Mouse (Mus musculus): ENCODE measurements around the gene Shisa7. TPM values are rescaled to one million over a fixed set of nuclear protein-coding genes. Genes with fewer than 3 reads are reported as not detected.
"Not testable (repeated sequence)": the region's sequence is repeated elsewhere in the genome, so short reads cannot be mapped to it uniquely, and the experiment has no call there.

Gene Shisa7
- polyA plus RNA-seq, 1 experiment from 2014 or later, result 0.68 TPM

DNA sequence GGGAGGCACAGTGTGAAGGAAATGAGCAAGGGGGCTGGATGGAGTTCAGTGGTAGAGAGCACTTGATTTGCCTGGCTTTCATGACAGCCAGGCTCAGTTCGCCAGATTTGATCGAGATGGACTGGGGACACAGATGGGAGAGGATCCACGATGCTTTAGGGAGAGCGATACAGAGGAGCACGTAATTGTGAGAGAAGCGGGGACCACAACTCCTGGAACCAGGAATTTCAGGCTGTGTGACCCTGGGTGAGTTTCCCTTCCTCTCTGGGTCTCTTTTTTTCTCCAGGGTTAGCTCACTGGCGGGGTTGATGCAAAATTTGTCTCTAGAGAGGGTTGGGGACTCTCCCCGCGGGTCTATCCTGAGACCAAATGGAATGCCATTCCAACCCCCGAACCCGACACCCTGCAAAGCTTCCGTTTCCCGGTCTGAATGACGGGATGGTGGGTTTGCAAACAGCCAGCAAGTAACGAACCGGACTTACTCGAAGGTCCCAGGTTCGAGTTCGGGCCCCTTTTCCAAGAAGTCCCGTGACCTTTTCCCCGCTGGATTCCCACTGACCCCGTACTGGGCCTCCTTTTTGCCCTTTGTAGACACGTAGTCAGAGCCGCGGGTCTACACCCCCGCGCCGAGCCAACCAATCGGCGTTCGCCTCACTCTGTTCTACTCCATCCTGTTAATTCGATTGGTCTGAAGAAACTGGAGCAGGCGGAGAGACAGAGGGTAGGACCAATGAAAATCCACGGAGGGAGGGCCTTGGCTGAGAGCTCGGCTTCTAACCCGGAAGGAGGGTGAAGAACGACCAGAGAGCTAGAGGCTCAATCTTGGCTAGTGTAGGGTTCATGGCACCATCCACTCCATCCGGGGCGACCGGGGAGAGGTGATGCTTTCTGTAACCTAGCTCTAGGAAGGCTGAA is 21.3 kb upstream of the Shisa7 start:
- H3K36me3 ChIP-seq (ENCODE audit: control insufficient read depth, insufficient read depth, low read length), result no peaks in the 10 kb centered on the region
- no peaks in the 10 kb centered on the region for H3K9me3 ChIP-seq (ENCODE audit: control insufficient read depth, low read length)
- H3K9ac ChIP-seq (ENCODE audit: low read depth, low read length), result peak overlapping the region; percentile 69
- peak; percentile 100 for ATAC-seq (ENCODE audit: low read depth)
- H3K27me3 ChIP-seq (replicated peaks; ENCODE audit: control insufficient read depth, insufficient read depth, low read length), result no peaks in the 10 kb centered on the region
- peak overlapping the region; percentile 56 for H3K4me3 ChIP-seq (ENCODE audit: low read depth, low read length)
- H3K27ac ChIP-seq (replicated peaks; ENCODE audit: low read depth, low read length), result peak overlapping the region; percentile 79
- DNase-seq (ENCODE audit: low spot score), result peak; percentile 98
- peak overlapping the region; percentile 73 for H3K4me2 ChIP-seq (ENCODE audit: low read depth, low read length)
- peaks cover 12% of the 10 kb centered on the region for H3K4me1 ChIP-seq (ENCODE audit: control insufficient read depth, insufficient read depth, low read length)
- WGBS, result 4% methylated on average over 40 of the region's 40 CpGs

DNA sequence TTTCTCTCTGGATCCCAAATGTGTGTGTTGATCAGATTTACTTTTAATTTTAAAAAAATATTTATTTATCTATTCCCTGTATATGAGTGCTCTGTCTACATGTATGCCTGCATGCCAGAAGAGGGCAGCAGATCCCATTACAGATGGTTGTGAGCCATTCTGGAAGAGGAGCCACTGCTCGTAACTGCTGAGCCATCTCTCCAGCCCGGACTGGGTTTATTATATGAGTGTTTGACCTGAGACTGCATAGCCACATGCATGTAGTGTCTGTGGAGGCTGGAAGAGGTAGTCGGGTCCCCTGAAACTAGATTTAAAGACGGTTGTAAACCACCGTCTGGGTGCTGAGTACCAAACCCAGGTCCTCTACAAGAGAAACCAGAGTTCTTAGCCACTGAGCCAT is 20.6 kb upstream of the Shisa7 start:
- DNase-seq (ENCODE audit: low spot score), result peak; percentile 30
- WGBS, result 66% methylated on average over 5 of the region's 5 CpGs
- no peaks in the 10 kb centered on the region for H3K27me3 ChIP-seq (replicated peaks; ENCODE audit: control insufficient read depth, insufficient read depth, low read length)
- H3K27ac ChIP-seq (replicated peaks; ENCODE audit: low read depth, low read length), result 0 out of 2 replicates have a peak overlapping the region, but pooled peaks have one; percentile 56
- ATAC-seq (ENCODE audit: low read depth), result no peak
- peak overlapping the region; percentile 73 for H3K4me2 ChIP-seq (ENCODE audit: low read depth, low read length)
- no peaks in the 10 kb centered on the region for H3K36me3 ChIP-seq (ENCODE audit: control insufficient read depth, insufficient read depth, low read length)
- H3K4me3 ChIP-seq (ENCODE audit: low read depth, low read length), result peak overlapping the region; percentile 56
- no peaks in the 10 kb centered on the region for H3K9me3 ChIP-seq (ENCODE audit: control insufficient read depth, low read length)
- H3K4me1 ChIP-seq (ENCODE audit: control insufficient read depth, insufficient read depth, low read length), result peaks cover 12% of the 10 kb centered on the region
- H3K9ac ChIP-seq (ENCODE audit: low read depth, low read length), result 0 out of 2 replicates have a peak overlapping the region, but pooled peaks have one; percentile 69

DNA sequence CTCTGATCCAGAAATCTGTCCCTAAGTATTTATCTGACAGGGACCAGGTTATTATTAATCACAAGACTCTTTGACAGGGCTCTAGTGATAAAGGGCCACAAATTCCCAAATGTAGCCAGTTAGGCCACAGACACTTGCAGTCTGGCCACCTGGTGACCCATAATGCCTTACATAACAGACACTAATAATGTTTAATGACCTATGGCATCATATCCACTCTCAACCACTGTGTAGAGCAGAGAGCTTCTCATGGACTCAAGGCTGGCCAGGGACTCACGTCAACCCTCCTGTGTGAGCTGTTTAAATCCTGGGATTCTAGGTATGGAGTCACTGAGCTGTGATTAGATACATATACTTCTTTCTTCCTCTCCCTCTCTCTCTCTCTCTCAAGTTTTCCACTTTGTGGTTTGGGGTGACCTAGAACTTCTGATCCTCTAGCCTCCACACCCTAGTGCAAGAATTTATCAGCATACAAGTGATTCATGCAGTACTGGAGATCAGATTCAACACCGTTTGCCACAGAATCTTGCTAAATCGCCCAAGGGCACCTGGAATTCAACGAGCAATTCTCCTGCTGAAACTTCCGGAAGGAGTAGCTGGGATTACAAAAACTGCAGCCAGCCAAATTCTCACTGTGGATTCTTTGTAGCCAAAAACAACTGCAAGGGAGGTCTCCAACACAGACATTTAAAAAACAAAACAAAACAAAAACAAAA is 19.8 kb upstream of the Shisa7 start:
- Histone ChIP-seq H3K4me1 (ENCODE audit: control insufficient read depth, insufficient read depth, low read length) (peaks cover 12% of the 10 kb centered on the region), H3K9me3 (ENCODE audit: control insufficient read depth, low read length) (no peaks in the 10 kb centered on the region), H3K27ac (replicated peaks; ENCODE audit: low read depth, low read length) (0 out of 2 replicates have a peak overlapping the region, but pooled peaks have one; percentile 39), H3K36me3 (ENCODE audit: control insufficient read depth, insufficient read depth, low read length) (no peaks in the 10 kb centered on the region), H3K4me2 (ENCODE audit: low read depth, low read length) (no peak overlapping the region), H3K4me3 (ENCODE audit: low read depth, low read length) (no peak overlapping the region), H3K9ac (ENCODE audit: low read depth, low read length) (no peak overlapping the region), H3K27me3 (replicated peaks; ENCODE audit: control insufficient read depth, insufficient read depth, low read length) (no peaks in the 10 kb centered on the region)
- WGBS, result 62% methylated on average over 5 of the region's 5 CpGs
- ATAC-seq (ENCODE audit: low read depth) (no peak), DNase-seq (ENCODE audit: low spot score) (peak; percentile 33)

DNA sequence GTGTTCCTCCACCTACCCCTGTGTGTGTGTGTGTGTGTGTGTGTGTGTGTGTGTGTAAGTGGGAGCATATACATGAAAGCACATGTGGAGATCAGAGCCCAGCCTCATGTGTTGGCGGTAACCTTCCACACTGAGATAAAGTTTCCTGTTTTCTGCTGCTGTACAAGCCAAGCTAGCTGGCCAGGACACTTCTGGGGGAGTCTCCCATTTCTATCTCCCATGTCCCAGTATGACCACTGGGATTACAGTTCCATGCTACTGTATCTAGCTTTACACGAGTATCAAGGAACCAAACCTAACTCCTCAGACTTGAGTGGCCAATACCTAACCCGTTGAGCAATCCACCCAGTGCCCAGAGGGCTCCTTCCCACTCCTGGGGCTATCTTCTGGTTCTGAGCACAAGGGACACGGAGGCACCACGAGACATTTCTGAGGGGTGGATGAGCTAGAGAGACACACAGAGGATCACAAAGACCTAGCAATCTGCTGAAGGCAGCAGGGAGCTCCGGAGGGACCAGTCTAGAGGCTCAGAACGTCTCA is 19.1 kb upstream of the Shisa7 start:
- no peaks in the 10 kb centered on the region for H3K27me3 ChIP-seq (replicated peaks; ENCODE audit: control insufficient read depth, insufficient read depth, low read length)
- no peaks in the 10 kb centered on the region for H3K36me3 ChIP-seq (ENCODE audit: control insufficient read depth, insufficient read depth, low read length)
- no peaks in the 10 kb centered on the region for H3K9me3 ChIP-seq (ENCODE audit: control insufficient read depth, low read length)
- no peak for ATAC-seq (ENCODE audit: low read depth)
- peaks cover 12% of the 10 kb centered on the region for H3K4me1 ChIP-seq (ENCODE audit: control insufficient read depth, insufficient read depth, low read length)
- H3K9ac ChIP-seq (ENCODE audit: low read depth, low read length), result no peak overlapping the region
- peak overlapping the region; percentile 39; the same call in 1 of the 2 replicates for H3K27ac ChIP-seq (replicated peaks; ENCODE audit: low read depth, low read length)
- H3K4me2 ChIP-seq (ENCODE audit: low read depth, low read length), result no peak overlapping the region
- WGBS, result 71% methylated on average over 7 of the region's 7 CpGs
- H3K4me3 ChIP-seq (ENCODE audit: low read depth, low read length), result no peak overlapping the region
- DNase-seq (ENCODE audit: low spot score), result no peak

DNA sequence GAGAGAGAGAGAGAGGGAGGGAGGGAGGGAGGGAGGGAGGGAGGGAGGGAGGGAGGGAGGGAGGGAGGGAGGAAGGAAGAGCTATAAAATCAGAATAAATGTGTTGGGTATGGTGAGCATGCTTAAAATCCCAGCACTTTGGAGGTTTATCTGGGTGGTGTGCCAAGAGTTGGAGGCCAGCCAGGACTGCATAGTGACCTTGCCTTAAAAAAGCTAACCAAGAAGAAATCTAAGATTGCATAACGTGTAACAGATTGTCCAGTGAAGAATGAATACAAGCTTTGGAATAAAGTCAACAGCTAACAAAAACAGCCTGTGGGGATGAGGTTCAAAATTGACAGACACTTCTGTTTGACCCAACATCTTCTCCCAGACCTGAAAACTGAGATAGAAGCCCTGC is 18.5 kb upstream of the Shisa7 start:
- Histone ChIP-seq H3K36me3 (ENCODE audit: control insufficient read depth, insufficient read depth, low read length) (no peaks in the 10 kb centered on the region), H3K4me2 (ENCODE audit: low read depth, low read length) (no peak overlapping the region), H3K9me3 (ENCODE audit: control insufficient read depth, low read length) (no peaks in the 10 kb centered on the region), H3K4me1 (ENCODE audit: control insufficient read depth, insufficient read depth, low read length) (peaks cover 12% of the 10 kb centered on the region), H3K9ac (ENCODE audit: low read depth, low read length) (no peak overlapping the region), H3K4me3 (ENCODE audit: low read depth, low read length) (no peak overlapping the region), H3K27me3 (replicated peaks; ENCODE audit: control insufficient read depth, insufficient read depth, low read length) (no peaks in the 10 kb centered on the region), H3K27ac (replicated peaks; ENCODE audit: low read depth, low read length) (peak overlapping the region; percentile 39; the same call in 1 of the 2 replicates)
- WGBS, result 27% methylated on average over 1 of the region's 1 CpGs
- ATAC-seq (ENCODE audit: low read depth), result no peak
- DNase-seq (ENCODE audit: low spot score), result peak; percentile 84

DNA sequence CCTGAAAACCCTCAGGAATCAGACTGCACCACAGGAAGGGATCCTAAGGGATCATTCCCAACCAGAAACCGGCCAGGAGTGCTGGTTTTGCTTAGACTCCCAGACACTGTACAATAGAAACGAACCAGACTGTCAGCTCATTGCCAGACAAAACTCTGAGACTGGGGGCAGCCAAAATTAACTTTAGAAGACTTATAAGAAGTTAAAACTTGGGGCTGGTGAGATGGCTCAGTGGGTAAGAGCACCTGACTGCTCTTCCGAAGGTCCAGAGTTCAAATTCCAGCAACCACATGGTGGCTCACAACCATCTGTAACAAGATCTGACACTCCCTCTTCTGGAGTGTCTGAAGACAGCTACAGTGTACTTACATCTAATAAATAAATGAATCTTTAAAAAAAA is 16.4 kb upstream of the Shisa7 start:
- H3K4me1 ChIP-seq (ENCODE audit: control insufficient read depth, insufficient read depth, low read length); H3K27me3 ChIP-seq (replicated peaks; ENCODE audit: control insufficient read depth, insufficient read depth, low read length); H3K4me3 ChIP-seq (ENCODE audit: low read depth, low read length); H3K9me3 ChIP-seq (ENCODE audit: control insufficient read depth, low read length); H3K4me2 ChIP-seq (ENCODE audit: low read depth, low read length); H3K36me3 ChIP-seq (ENCODE audit: control insufficient read depth, insufficient read depth, low read length); DNase-seq (ENCODE audit: low spot score); H3K27ac ChIP-seq (replicated peaks; ENCODE audit: low read depth, low read length); H3K9ac ChIP-seq (ENCODE audit: low read depth, low read length); ATAC-seq (ENCODE audit: low read depth): not testable (repeated sequence)
- whole genome bisulfite sequencing, result 53% methylated on average over 3 of the region's 3 CpGs

DNA sequence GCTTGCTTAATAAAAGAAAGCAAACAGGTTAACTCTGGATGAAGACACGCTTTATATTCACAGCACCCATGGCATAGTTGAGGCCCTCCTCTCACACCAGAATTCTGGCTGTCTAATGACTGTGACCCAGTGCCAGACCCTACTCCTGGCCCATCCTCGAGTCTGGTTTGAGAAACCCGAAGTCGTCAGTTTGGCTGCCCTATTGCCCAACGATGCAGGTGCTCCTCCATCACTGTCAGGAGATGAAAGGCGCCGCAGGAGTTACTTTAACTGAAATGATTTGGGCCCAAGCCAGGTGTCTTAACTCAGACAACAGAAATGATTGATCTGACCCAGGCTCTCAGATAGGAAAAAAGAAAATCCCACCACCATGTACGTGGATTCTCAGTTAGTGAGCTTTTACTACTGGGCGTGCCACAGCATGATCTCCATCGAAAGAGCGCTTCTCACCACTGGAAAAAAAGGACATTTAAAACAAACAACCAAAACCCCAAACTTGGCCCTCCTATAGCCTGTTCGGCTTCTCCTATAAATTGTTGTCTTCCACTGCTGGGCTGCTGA is 15.0 kb upstream of the Shisa7 start:
- no peaks in the 10 kb centered on the region for H3K36me3 ChIP-seq (ENCODE audit: control insufficient read depth, insufficient read depth, low read length)
- H3K9me3 ChIP-seq (ENCODE audit: control insufficient read depth, low read length), result no peaks in the 10 kb centered on the region
- H3K4me1 ChIP-seq (ENCODE audit: control insufficient read depth, insufficient read depth, low read length), result peaks cover 7% of the 10 kb centered on the region; the same call in 1 of the 2 replicates
- H3K4me2 ChIP-seq (ENCODE audit: low read depth, low read length), result no peak overlapping the region
- DNase-seq (ENCODE audit: low spot score), result peak; percentile 50
- H3K4me3 ChIP-seq (ENCODE audit: low read depth, low read length), result no peak overlapping the region
- 63% methylated on average over 12 of the region's 12 CpGs for WGBS
- no peaks in the 10 kb centered on the region for H3K27me3 ChIP-seq (replicated peaks; ENCODE audit: control insufficient read depth, insufficient read depth, low read length)
- ATAC-seq (ENCODE audit: low read depth), result no peak
- no peak overlapping the region; the same call in 1 of the 2 replicates for H3K27ac ChIP-seq (replicated peaks; ENCODE audit: low read depth, low read length)
- H3K9ac ChIP-seq (ENCODE audit: low read depth, low read length), result no peak overlapping the region

DNA sequence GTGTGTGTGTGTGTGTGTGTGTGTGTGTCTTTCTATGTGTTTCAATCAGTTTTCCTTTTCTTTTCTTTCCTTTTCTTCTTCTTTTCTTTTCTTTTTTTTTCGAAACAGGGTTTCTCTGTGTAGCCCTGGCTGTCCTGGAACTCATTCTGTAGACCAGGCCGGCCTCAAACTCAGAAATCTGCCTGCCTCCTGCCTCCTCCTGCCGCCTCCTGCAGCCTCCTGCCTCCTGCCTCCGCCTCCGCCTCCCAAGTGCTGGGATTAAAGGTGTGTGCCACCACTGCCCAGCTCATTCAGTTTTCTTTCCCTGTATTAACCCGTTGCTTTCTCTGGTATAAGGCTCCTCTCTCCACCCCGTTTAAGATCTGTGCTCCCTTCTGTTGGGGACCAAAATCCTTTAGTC is 12.8 kb upstream of the Shisa7 start:
- Histone ChIP-seq H3K36me3 (ENCODE audit: control insufficient read depth, insufficient read depth, low read length) (no peaks in the 10 kb centered on the region), H3K27ac (replicated peaks; ENCODE audit: low read depth, low read length) (no peak overlapping the region), H3K9ac (ENCODE audit: low read depth, low read length) (no peak overlapping the region), H3K4me1 (ENCODE audit: control insufficient read depth, insufficient read depth, low read length) (no peaks in the 10 kb centered on the region), H3K4me2 (ENCODE audit: low read depth, low read length) (no peak overlapping the region), H3K9me3 (ENCODE audit: control insufficient read depth, low read length) (no peaks in the 10 kb centered on the region), H3K27me3 (replicated peaks; ENCODE audit: control insufficient read depth, insufficient read depth, low read length) (no peaks in the 10 kb centered on the region), H3K4me3 (ENCODE audit: low read depth, low read length) (no peak overlapping the region)
- WGBS, result 60% methylated on average over 7 of the region's 7 CpGs
- DNase-seq (ENCODE audit: low spot score), result no peak
- ATAC-seq (ENCODE audit: low read depth), result no peak

All from embryonic facial prominence, embryonic 14.5 days (tissue).